ENCODE assay signal across 27 mouse cellular contexts in genomic region chr12:57456911-57457310, GRCm38 (mm10).
"Had no signal": no experiment of that assay in that cellular context is flagged by ENCODE, and none has a peak within 500 bp of the region (broad histone marks: within the 10 kb centered on the region; RNA-seq: fewer than 3 reads in every experiment).

No protein-coding gene starts in this region.

- H3K4me3 ChIP-seq: embryonic facial prominence, embryonic 10.5 days; embryonic facial prominence, embryonic 12.5 days; embryonic facial prominence, embryonic 13.5 days; embryonic facial prominence, embryonic 15.5 days; erythroblast, embryonic 14.5 days; forebrain, embryonic 10.5 days; forebrain, embryonic 12.5 days; forebrain, embryonic 13.5 days; forebrain, embryonic 15.5 days; gastrocnemius, adult 2 months; heart, adult 2 months had no signal

- H3K9me3 ChIP-seq: embryonic facial prominence, embryonic 10.5 days; embryonic facial prominence, embryonic 12.5 days; embryonic facial prominence, embryonic 13.5 days; embryonic facial prominence, embryonic 15.5 days; forebrain, embryonic 10.5 days; forebrain, embryonic 13.5 days; forebrain, embryonic 15.5 days had no signal

- H3K36me3 ChIP-seq: embryonic facial prominence, embryonic 10.5 days; embryonic facial prominence, embryonic 12.5 days; embryonic facial prominence, embryonic 13.5 days; embryonic facial prominence, embryonic 15.5 days; forebrain, embryonic 10.5 days; forebrain, embryonic 12.5 days; forebrain, embryonic 15.5 days had no signal

- H3K4me2 ChIP-seq: embryonic facial prominence, embryonic 12.5 days; embryonic facial prominence, embryonic 13.5 days; embryonic facial prominence, embryonic 15.5 days; forebrain, embryonic 12.5 days; forebrain, embryonic 13.5 days; forebrain, embryonic 15.5 days had no signal

- H3K27me3 ChIP-seq: embryonic facial prominence, embryonic 12.5 days; embryonic facial prominence, embryonic 13.5 days; embryonic facial prominence, embryonic 15.5 days; forebrain, embryonic 12.5 days; forebrain, embryonic 13.5 days; forebrain, embryonic 15.5 days had no signal

- ATAC-seq: forebrain, embryonic 13.5 days; forebrain, embryonic 14.5 days; forebrain, embryonic 15.5 days; forebrain, embryonic 16.5 days; forebrain, postnatal 0 days had no signal

- DNase-seq: cerebellum, adult 2 months; cerebellum, adult 8-10 months; cerebellum, adult 9-10 months; cerebellum, adult 9-11 months; cerebellum, postnatal 10 days; cerebellum, postnatal 14 days; cerebellum, postnatal 25 days; cerebellum, postnatal 36 days; embryo, embryonic 11 days; forebrain, postnatal 0 days; gastrocnemius, adult 2 months; gastrocnemius, postnatal 10 days; gastrocnemius, postnatal 14 days; gastrocnemius, postnatal 25 days; gastrocnemius, postnatal 36 days; heart, adult 2 months had no signal

- H3K9ac ChIP-seq: embryonic facial prominence, embryonic 12.5 days; embryonic facial prominence, embryonic 13.5 days; embryonic facial prominence, embryonic 15.5 days; forebrain, embryonic 12.5 days; forebrain, embryonic 13.5 days; forebrain, embryonic 15.5 days; forebrain, postnatal 0 days had no signal

- H3K27ac ChIP-seq: embryonic facial prominence, embryonic 10.5 days; embryonic facial prominence, embryonic 12.5 days; embryonic facial prominence, embryonic 13.5 days; embryonic facial prominence, embryonic 15.5 days; forebrain, embryonic 10.5 days; forebrain, embryonic 12.5 days; forebrain, embryonic 13.5 days; forebrain, embryonic 15.5 days; gastrocnemius, adult 2 months; heart, adult 2 months had no signal

- H3K4me1 ChIP-seq: embryonic facial prominence, embryonic 10.5 days; embryonic facial prominence, embryonic 12.5 days; embryonic facial prominence, embryonic 13.5 days; embryonic facial prominence, embryonic 15.5 days; forebrain, embryonic 12.5 days; forebrain, embryonic 13.5 days; forebrain, embryonic 15.5 days had no signal
